Mouse (Mus musculus): ENCODE measurements around the gene Zfp541. TPM values are rescaled to one million over a fixed set of nuclear protein-coding genes. Genes with fewer than 3 reads are reported as not detected.

The Zfp541 gene
- not detected for polyA plus RNA-seq (2014; fragmentation: Illumina TruSeq; extraction: RNeasy Lipid Tissue Mini Kit (QIAGEN cat#74804); ENCODE audit: low read depth, low replicate concordance)

DNA sequence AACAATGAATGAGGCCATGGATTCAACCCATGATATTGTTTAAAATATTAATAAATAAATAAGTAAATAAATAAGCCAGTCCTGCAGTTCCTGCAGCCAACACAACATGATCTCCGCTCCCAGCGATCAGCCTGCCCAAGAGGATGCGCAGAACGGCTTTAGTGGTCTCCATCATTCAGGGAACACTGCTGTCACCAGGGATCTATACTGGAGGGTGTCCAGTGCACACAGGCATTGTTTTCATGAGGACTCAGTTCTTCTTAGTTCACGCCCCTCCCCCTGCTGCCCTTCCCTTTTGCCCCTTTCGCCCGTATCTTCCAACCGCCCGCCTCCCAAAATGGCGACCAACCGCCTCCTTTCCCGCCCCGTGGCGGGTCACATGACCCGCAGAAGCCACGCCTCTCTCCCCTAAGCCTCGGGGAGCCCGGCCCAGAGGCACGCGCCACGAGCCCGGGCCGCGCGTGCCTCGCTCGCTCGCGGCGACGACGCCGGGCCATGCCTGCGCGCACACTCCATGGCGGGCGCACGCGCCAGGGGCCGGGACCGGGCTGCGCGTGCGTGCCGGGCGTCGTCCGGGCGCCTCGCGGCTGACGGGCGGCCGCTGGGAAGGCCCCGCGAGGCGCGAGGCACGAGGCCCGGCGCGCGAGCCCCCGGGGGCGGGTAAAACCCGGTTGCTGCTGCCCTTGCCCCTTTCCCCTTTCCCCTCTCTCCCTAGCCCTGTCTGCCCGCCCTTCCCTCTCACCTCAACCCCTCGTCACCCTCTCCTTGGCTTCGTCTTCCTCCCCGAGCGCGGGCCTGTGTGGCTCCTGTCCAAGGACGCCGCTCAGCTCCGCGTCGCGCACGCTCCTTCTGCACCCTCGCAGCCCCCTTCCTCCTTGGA lies at the start of gene Zfp541:
Gene Zfp541 (plus strand): TSS at position 596 of the 880 bp plus-strand sequence.

DNA sequence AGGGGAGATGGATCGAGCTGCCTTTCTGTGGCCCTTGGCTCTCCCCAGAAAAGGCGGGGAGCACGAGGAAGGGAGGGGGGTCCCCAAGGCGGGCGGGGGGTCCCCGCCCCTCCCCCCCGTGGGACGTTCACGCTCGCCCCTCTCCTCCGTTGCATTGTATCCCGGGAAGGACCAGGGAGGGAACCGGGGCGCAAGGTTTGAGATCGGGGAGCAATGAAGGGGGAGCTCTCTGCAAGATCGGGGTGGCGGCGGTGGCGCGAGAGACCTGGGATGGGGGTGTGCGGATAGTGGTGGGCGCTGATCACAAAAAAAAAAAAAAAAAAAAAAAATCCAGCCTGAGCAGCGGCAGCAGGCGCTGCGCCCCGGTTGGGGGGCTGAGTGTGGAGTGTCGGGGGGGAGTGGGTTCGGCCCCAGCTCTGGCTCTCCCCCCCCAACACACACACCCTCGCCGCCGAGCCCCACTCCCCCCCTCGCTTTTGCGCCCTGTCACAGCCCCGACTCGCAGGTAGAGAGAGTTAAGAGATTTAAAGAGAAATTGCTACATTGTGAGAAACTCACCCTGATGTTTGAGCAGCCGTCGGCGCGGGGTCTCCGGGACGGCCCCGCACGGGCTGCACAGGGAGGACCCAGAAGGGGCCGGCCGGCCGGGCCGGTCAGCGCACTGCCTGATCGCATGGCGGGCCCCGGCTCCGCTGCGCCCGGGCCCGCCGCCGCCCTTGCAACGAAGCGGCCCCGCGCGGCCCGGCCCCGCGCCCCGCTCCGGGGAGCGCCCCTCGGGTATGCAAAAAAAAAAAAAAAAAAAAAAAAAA lies 14.1 kb upstream of the Zfp541 start, which contains the start of gene Bicra:
Gene Bicra (minus strand): TSS at position 584 of the 809 bp plus-strand sequence.

DNA sequence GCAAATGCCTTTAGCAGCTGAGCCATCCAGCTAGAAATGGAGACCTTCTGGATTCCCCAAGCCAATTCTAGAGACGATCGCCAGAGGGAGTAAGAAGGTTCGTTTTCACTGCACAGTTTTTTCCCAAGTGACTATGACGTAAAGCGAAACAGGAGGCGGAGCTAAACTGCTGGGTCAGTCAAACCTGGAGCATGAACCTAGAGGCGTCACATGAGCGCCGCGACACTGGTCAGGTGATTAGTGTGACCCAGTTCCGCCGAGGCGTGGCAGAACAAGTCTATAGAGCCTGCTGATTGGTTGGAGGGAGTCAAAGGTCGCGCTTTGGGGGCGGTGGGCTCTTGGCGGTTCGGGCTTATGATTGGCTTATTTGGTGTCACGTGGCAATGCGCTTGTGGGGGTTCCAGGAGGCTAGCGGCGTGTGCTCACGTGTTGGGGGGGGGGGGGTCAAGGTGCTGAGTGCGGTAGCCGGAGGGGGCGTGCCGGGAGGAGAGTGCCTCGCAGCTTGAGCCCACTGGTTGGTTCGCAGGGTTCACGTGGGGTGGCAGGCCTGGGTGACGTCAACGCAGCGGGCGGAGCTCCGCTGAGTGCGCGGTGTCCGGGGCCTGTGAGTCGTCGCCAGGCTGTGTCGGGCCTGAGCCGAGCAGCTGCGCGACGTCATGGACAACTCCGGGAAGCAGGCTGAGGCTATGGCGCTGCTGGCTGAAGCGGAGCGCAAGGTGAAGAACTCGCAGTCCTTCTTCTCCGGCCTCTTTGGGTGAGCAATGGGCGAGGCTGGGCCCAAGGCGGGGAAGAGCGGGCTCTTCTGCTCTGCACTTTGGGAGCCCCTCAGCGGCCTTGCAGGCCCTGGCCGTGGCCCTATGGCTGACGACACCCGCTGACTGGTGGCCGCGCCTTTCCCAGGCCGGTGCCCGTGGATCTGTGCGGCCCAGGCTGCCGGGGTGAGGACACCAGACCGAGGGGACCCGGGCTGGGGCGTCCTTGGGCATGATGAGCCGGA lies 36.7 kb downstream of the Zfp541 start, which contains the start of gene Napa:
Gene Napa (plus strand): TSS at position 438 of the 997 bp plus-strand sequence.

DNA sequence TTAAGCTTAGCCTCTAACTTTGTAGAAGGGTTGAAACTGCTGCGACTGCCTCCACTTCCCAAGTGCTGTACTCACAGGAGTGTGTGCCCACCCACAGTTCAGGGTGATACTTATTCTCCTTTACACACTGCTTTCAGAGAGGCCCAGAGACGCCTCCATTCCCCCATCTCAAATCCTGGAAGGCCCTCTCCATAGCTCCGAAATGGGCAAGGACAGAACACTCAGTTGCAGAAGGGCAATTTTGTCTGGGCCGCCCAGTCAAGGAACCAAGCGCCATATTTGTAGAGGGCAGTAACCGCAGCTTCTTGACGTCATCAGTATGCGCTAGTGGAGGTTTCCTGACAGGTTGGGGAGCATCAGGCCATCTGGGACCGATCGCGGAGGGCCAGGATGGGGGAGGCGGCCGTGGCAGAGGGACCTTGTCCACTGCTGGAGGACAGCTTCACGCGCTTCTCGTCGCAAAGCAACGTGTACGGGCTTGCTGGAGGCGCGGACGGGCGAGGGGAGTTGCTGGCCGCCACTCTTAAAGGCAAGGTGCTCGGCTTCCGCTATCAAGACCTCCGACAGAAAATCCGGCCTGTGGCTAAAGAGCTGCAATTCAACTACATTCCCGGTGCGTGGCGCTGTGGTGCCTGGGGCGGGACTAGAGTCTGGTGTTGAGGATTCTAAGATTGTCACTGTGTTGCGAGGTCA lies 58.1 kb downstream of the Zfp541 start, which contains the start of gene Kptn:
Gene Kptn (plus strand): TSS at position 327 of the 693 bp plus-strand sequence.

DNA sequence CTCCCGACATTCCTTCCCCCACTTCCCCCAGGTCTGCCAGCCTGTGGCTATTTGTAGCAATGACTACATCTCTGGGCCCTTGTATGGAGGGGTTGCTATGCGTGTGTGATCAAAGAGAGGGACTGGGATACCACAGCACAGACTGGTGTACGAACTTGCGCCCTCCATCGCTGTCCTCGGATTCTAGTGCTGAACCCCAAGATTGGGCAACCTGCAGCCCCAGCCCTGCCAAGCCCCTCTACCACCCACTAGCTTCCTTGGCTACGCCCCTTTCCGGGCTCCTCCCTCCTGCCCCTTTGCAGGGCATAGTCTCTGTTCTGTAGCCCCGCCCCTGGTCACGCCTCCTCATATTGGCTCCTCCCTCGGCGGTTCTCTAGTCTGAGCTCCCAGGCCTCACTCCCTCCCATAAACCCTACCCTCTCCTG lies 67.8 kb downstream of the Zfp541 start, which contains the start of gene Slc8a2:
Gene Slc8a2 (plus strand): TSS at position 406 of the 425 bp plus-strand sequence.

Other genes starting within 250 kb of the Zfp541 start
- not detected for gene Obox6, start 222.1 kb upstream of the Zfp541 start, polyA plus RNA-seq (2014; fragmentation: Illumina TruSeq; extraction: RNeasy Lipid Tissue Mini Kit (QIAGEN cat#74804); ENCODE audit: low read depth, low replicate concordance)
- not detected for gene Crx, start 181.8 kb upstream of the Zfp541 start, polyA plus RNA-seq (2014; fragmentation: Illumina TruSeq; extraction: RNeasy Lipid Tissue Mini Kit (QIAGEN cat#74804); ENCODE audit: low read depth, low replicate concordance)
- not detected for gene Crxos, start 179.2 kb upstream of the Zfp541 start, polyA plus RNA-seq (2014; fragmentation: Illumina TruSeq; extraction: RNeasy Lipid Tissue Mini Kit (QIAGEN cat#74804); ENCODE audit: low read depth, low replicate concordance)
- 3.3 TPM for gene Selenow, start 139.4 kb upstream of the Zfp541 start, polyA plus RNA-seq (2014; fragmentation: Illumina TruSeq; extraction: RNeasy Lipid Tissue Mini Kit (QIAGEN cat#74804); ENCODE audit: low read depth, low replicate concordance)
- gene Nop53, start 115.7 kb upstream of the Zfp541 start, polyA plus RNA-seq (2014; fragmentation: Illumina TruSeq; extraction: RNeasy Lipid Tissue Mini Kit (QIAGEN cat#74804); ENCODE audit: low read depth, low replicate concordance) = 11.6 TPM
- 14.9 TPM for gene Ehd2, start 94.2 kb upstream of the Zfp541 start, polyA plus RNA-seq (2014; fragmentation: Illumina TruSeq; extraction: RNeasy Lipid Tissue Mini Kit (QIAGEN cat#74804); ENCODE audit: low read depth, low replicate concordance)
- 0.76 TPM for gene Bicra, start 13.9 kb upstream of the Zfp541 start, polyA plus RNA-seq (2014; fragmentation: Illumina TruSeq; extraction: RNeasy Lipid Tissue Mini Kit (QIAGEN cat#74804); ENCODE audit: low read depth, low replicate concordance)
- gene Napa, start 36.6 kb downstream of the Zfp541 start, polyA plus RNA-seq (2014; fragmentation: Illumina TruSeq; extraction: RNeasy Lipid Tissue Mini Kit (QIAGEN cat#74804); ENCODE audit: low read depth, low replicate concordance) = 16.1 TPM
- 9.7 TPM for gene Kptn, start 58.1 kb downstream of the Zfp541 start, polyA plus RNA-seq (2014; fragmentation: Illumina TruSeq; extraction: RNeasy Lipid Tissue Mini Kit (QIAGEN cat#74804); ENCODE audit: low read depth, low replicate concordance)
- 0.13 TPM for gene Slc8a2, start 68.0 kb downstream of the Zfp541 start, polyA plus RNA-seq (2014; fragmentation: Illumina TruSeq; extraction: RNeasy Lipid Tissue Mini Kit (QIAGEN cat#74804); ENCODE audit: low read depth, low replicate concordance)
- 0.85 TPM for gene Meis3, start 113.3 kb downstream of the Zfp541 start, polyA plus RNA-seq (2014; fragmentation: Illumina TruSeq; extraction: RNeasy Lipid Tissue Mini Kit (QIAGEN cat#74804); ENCODE audit: low read depth, low replicate concordance)
- gene Dhx34, start 160.2 kb downstream of the Zfp541 start, polyA plus RNA-seq (2014; fragmentation: Illumina TruSeq; extraction: RNeasy Lipid Tissue Mini Kit (QIAGEN cat#74804); ENCODE audit: low read depth, low replicate concordance) = 0.35 TPM
- gene C5ar2, start 182.3 kb downstream of the Zfp541 start, polyA plus RNA-seq (2014; fragmentation: Illumina TruSeq; extraction: RNeasy Lipid Tissue Mini Kit (QIAGEN cat#74804); ENCODE audit: low read depth, low replicate concordance) = 0.32 TPM
- gene C5ar1, start 197.7 kb downstream of the Zfp541 start, polyA plus RNA-seq (2014; fragmentation: Illumina TruSeq; extraction: RNeasy Lipid Tissue Mini Kit (QIAGEN cat#74804); ENCODE audit: low read depth, low replicate concordance) = 2.3 TPM
- 7.4 TPM for gene Inafm1, start 211.8 kb downstream of the Zfp541 start, polyA plus RNA-seq (2014; fragmentation: Illumina TruSeq; extraction: RNeasy Lipid Tissue Mini Kit (QIAGEN cat#74804); ENCODE audit: low read depth, low replicate concordance)
- gene Ccdc9, start 225.0 kb downstream of the Zfp541 start, polyA plus RNA-seq (2014; fragmentation: Illumina TruSeq; extraction: RNeasy Lipid Tissue Mini Kit (QIAGEN cat#74804); ENCODE audit: low read depth, low replicate concordance) = 44.9 TPM
- not detected for gene Bbc3, start 246.6 kb downstream of the Zfp541 start, polyA plus RNA-seq (2014; fragmentation: Illumina TruSeq; extraction: RNeasy Lipid Tissue Mini Kit (QIAGEN cat#74804); ENCODE audit: low read depth, low replicate concordance)

Data from sigmoid colon, adult 10 weeks (tissue).